Mouse (Mus musculus) macrophage (primary cell): ENCODE data around the gene E130114P18Rik. TPM values are rescaled to one million over a fixed set of nuclear protein-coding genes. Genes with fewer than 3 reads are reported as not detected.

ENCODE experiments used
- H3K27ac ChIP-seq: fragments of 350-480 bp; formaldehyde crosslinking; 2 replicates; pipeline ENCODE4 v1.9.0; 2021
- H3K36me3 ChIP-seq: fragments of 350-480 bp; formaldehyde crosslinking; 2 replicates; pipeline ENCODE4 v1.9.0; 2021; ENCODE audit errors: inconsistent target
- H3K4me3 ChIP-seq: fragments of 350-480 bp; formaldehyde crosslinking; 2 replicates; pipeline ENCODE4 v1.9.0; 2021; ENCODE audit errors: inconsistent target
- H3K79me2 ChIP-seq: fragments of 350-480 bp; formaldehyde crosslinking; 2 replicates; pipeline ENCODE4 v1.9.0; 2021; ENCODE audit errors: inconsistent target
- WGBS: methylation state at CpG from one replicate; pipeline ENCODE4 v1.1.7; 2026; ENCODE audit warnings: inconsistent platforms; ENCODE audit not compliant: missing documents; 5-methylcytosine and 5-hydroxymethylcytosine counted together
- polyA plus RNA-seq: library from polyadenylated mRNA; stranded (reverse); fragments of 250-400 nt; gene quantifications from 3 replicates; pipeline ENCODE4 v1.2.4, GENCODE M21; 2018; ENCODE audit warnings: inconsistent platforms

E130114P18Rik gene
- polyA plus RNA-seq, 1 experiment from 2014 or later = not detected

DNA sequence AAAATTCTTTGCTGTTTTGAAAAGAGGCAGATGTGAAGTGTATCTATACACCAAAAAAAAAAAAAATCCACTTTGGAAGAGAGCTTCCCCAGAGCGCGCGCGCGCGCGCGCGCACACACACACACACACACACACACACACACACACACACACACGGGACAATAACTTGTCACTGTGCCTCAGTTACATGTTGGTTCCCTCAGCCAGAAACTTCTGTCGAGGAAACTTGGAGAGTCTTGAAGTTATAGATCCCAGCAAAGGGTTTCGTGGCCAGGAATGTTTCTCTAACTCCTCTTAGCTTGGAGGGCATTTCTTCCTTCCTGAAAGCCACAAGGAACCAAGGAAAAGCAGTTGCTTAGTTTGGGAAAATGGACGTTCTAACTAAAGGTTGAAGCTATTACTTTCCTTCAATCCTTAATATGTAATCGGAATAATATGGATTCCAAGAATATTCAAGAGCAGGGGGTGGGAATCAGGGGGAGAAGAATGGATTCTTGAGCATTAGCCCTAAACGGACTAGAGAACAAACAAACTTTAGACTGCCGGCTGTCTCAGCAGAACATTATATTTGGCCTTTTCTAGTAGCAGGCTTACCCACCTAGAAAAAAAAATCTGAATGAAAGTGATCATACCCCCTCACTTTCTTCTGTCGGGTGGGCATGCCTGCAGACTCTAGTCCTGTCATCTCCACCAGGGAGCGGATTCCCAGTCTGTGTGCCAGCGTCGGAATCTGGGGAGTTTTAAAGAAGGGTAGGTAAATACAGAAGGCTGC, 2.2 kb downstream of the E130114P18Rik start:
- 6% methylated on average over 20 of the region's 20 CpGs for WGBS
- Histone ChIP-seq H3K27ac (no peak overlapping the region), H3K79me2 (no peaks in the 10 kb centered on the region), H3K36me3 (no peaks in the 10 kb centered on the region), H3K4me3 (peak overlapping the region; percentile 3)

DNA sequence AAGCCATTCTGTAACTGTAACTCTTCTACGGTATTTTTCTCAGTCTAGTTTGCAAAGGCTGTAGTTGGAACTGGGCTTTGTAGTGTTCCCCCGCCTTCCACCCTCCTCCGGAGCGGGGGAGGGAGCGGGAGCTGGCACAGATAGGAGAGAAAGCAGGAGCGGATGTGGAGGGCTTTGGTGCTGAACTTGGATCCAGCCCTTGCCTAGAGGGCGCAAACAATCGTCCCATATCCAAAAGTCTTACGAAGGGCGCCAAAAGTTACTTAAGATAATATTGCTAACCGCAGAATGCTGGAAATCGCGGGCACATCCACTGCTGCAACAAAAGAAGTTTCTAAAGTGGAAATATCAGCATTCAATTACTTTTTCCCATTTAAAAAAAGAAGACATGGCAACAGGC, 2.8 kb downstream of the E130114P18Rik start:
- H3K4me3 ChIP-seq = peak overlapping the region; percentile 3
- 2% methylated on average over 13 of the region's 13 CpGs for WGBS
- no peaks in the 10 kb centered on the region for H3K79me2 ChIP-seq
- H3K27ac ChIP-seq = no peak overlapping the region
- no peaks in the 10 kb centered on the region for H3K36me3 ChIP-seq

DNA sequence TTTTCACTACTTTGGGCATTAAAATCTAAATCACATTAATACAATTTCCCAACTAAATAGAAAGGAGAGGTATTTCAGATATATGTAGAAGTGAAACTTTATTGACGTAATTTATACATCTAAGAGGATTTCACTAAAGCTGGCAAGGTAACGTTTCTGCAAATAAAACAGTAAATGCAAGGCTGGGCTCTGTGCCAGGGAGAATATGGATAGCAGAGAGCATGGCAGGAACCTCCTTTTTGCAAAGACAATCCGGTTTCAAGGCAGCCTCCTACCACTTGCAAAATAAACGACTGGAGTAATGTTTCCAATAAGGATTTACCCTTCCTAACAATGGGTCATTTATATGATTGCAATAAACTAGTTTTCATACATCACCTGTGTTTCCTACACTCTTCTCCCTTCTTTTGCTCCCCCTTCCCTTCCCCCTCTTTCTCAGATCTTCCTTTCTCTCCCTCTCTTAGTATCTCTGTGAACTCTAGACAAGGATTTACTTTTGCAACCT, 3.4 kb downstream of the E130114P18Rik start:
- Histone ChIP-seq H3K79me2 (no peaks in the 10 kb centered on the region), H3K27ac (no peak overlapping the region), H3K4me3 (no peak overlapping the region), H3K36me3 (no peaks in the 10 kb centered on the region)
- 44% methylated on average over 4 of the region's 4 CpGs for WGBS

DNA sequence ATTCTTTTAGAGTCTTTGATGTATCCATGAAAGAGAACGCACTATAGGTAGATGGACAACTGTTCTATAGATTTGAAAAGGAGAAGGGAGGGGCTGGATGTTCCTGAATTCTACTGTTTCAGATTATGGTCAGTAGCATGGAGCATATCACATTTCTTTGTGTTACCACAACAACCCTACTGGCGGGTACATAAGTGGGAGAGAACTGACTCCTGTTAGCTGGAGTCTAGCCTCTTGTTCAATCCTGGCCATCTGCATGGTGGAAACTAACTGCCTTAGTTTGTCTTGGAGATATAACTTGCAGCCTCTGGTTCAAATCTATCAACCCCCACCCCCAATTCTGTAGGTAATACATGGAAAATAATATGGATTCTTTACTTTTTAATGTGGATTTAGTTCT, 4.1 kb downstream of the E130114P18Rik start:
- Histone ChIP-seq H3K79me2 (no peaks in the 10 kb centered on the region), H3K4me3 (no peak overlapping the region), H3K27ac (no peak overlapping the region), H3K36me3 (no peaks in the 10 kb centered on the region)
- 91% methylated on average over 2 of the region's 2 CpGs for WGBS

DNA sequence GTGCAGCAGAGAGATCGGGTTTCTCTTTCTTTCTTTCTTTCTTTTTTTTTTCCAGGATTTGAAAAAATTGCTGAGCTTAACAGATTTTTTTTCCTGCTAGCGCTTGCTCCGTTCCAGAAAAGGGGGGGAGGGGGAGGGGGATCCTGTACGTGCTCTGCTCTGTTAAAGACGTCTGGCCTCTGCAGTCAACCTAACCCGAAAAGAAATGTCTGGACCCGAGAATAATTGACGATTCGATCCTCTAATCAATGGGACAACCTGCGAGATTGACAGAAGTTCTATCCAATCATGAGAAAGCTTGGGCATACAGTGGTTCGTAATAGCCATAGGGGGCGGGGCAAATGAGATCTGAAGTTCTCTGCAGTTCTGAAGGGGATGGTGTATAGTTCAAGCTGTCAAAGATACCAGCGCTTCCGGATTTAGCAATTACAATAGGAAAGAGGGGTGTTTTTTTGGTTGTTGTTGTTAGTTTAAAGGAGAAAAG, 4.7 kb downstream of the E130114P18Rik start:
- WGBS = under 1% methylated on average over 13 of the region's 14 CpGs
- no peaks in the 10 kb centered on the region for H3K36me3 ChIP-seq
- H3K4me3 ChIP-seq = peak overlapping the region; percentile 51
- no peaks in the 10 kb centered on the region for H3K79me2 ChIP-seq
- H3K27ac ChIP-seq = peak overlapping the region; percentile 84

GRCm38 (mm10) chr4:97772641-97773040, 5.2 kb downstream of the E130114P18Rik start, which contains the start of gene Nfia:
TSS of gene Nfia (plus strand) at chr4:97772734.
- Histone ChIP-seq H3K79me2 (no peaks in the 10 kb centered on the region), H3K4me3 (peak within 1 kb of the TSS; percentile 51), H3K36me3 (no peaks in the 10 kb centered on the region), H3K27ac (peak within 1 kb of the TSS; percentile 84)
- under 1% methylated on average over 9 of the region's 9 CpGs for WGBS

- Histone ChIP-seq H3K27ac (peak overlapping the region; percentile 84), H3K79me2 (no peaks in the 10 kb centered on the region), H3K36me3 (no peaks in the 10 kb centered on the region), H3K4me3 (peak overlapping the region; percentile 51)
- WGBS = 3% methylated on average over 24 of the region's 25 CpGs
These were observed 5.8 kb downstream of the E130114P18Rik start for GRCm38 (mm10) chr4:97772084-97772484.

DNA sequence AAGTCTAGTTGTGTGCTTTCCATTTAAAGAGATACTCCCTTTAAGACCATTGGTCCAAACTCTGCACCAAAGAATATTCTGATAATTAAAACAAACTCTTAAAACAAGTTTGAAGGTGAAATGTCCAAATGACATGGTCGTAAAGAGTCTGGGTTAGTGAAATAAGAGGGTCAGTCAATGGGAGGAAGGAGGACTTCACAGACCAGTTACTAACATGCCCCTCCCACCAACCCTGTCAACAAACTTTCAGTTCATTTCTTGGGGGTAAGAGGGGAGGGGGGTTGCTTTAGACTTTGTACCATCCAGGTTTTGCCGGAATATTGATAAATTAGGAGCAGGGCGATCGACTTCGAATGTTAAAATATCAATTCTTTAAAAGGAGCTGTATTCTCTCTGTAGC, 6.5 kb downstream of the E130114P18Rik start:
- H3K36me3 ChIP-seq = no peaks in the 10 kb centered on the region
- peak overlapping the region; percentile 51 for H3K4me3 ChIP-seq
- 17% methylated on average over 5 of the region's 5 CpGs for WGBS
- H3K27ac ChIP-seq = peak overlapping the region; percentile 57
- H3K79me2 ChIP-seq = no peaks in the 10 kb centered on the region

GRCm38 (mm10) chr4:97769861-97770260, 8.0 kb downstream of the E130114P18Rik start:
- Histone ChIP-seq H3K79me2 (no peaks in the 10 kb centered on the region), H3K4me3 (no peak overlapping the region), H3K27ac (no peak overlapping the region), H3K36me3 (no peaks in the 10 kb centered on the region)
- no CpG with 5 or more reads among the region's 1 CpGs for WGBS

DNA sequence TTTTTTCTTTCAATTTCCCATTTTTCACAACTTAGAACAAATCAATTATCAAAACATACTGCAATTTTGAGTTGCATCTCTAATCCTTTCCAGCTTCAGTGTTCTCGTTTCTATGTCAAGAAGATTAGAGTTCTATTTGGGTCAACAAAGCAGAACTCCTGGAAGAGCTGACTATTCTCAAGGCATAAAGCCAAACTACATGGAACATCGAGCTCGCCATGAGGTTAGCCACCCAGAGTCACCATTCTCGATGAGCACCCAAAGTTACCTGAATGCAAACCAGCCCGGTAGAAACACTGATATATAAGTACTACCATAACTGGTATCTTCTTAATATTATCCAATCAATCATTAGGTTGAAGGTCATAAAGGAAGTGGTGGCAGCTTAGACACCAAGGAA, 10.4 kb downstream of the E130114P18Rik start:
- no peaks in the 10 kb centered on the region for H3K79me2 ChIP-seq
- H3K27ac ChIP-seq = no peak overlapping the region
- no peaks in the 10 kb centered on the region for H3K36me3 ChIP-seq
- no peak overlapping the region for H3K4me3 ChIP-seq
- 89% methylated on average over 5 of the region's 5 CpGs for WGBS

- 74% methylated on average over 4 of the region's 4 CpGs for WGBS
- no peaks in the 10 kb centered on the region for H3K36me3 ChIP-seq
- H3K4me3 ChIP-seq = no peak overlapping the region
- no peak overlapping the region for H3K27ac ChIP-seq
- H3K79me2 ChIP-seq = no peaks in the 10 kb centered on the region
These were observed 10.9 kb downstream of the E130114P18Rik start for GRCm38 (mm10) chr4:97767025-97767424.

DNA sequence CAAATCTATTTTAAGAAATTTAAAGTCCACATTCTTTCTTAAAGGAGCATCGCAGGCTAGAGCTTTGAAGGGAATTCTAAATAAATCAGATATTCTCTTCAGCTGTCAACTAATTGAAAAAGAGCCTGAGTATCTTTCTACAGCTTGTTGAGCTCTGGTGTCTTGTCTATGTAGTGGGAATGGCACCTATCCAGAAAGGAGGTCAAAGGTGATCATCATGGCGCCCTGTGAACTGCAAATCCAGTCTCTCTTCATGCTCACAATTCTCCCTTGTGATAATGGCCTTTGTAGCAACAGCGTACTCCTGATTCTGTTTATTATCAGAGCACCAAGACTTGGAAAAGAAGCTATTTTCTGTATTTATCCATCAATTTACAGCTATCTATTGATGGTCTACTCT, 11.8 kb downstream of the E130114P18Rik start:
- no peaks in the 10 kb centered on the region for H3K79me2 ChIP-seq
- 94% methylated on average over 3 of the region's 3 CpGs for whole genome bisulfite sequencing
- H3K27ac ChIP-seq = no peak overlapping the region
- no peaks in the 10 kb centered on the region for H3K36me3 ChIP-seq
- H3K4me3 ChIP-seq = no peak overlapping the region

DNA sequence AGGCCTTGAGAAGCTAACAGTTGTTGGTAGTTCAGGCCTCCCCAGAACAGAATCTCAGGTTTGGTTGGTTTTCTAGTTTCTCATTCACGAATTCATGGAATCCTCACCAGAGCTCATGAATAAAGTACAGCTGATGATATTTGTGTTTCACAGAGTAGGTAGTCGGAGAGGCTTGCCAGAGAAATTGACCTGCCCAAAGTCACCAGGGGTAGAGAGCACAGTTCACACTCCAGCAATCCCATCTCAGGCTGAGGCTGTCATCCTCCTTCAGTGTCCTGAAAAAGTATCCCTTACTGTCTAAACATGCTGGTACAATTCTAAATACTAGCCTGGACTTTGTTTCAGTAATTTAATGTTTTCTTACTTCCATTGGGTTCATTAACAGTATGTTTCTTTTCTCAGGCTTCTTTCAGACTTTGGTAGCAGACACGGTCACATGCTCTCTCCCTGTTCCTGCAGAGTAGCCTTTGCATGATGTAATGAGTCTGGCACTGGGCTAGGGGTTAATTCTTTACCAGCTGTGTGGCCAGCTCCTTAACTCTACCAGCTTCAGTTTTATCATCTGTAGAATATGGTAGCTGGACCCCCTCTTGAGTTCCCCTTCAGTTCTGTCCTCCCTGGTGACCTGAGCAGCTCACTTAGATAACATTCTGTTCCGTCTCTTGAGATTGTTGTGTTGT, 12.4 kb downstream of the E130114P18Rik start:
- no peak overlapping the region for H3K4me3 ChIP-seq
- no peak overlapping the region for H3K27ac ChIP-seq
- WGBS = 93% methylated on average over 4 of the region's 4 CpGs
- no peaks in the 10 kb centered on the region for H3K36me3 ChIP-seq
- no peaks in the 10 kb centered on the region for H3K79me2 ChIP-seq

DNA sequence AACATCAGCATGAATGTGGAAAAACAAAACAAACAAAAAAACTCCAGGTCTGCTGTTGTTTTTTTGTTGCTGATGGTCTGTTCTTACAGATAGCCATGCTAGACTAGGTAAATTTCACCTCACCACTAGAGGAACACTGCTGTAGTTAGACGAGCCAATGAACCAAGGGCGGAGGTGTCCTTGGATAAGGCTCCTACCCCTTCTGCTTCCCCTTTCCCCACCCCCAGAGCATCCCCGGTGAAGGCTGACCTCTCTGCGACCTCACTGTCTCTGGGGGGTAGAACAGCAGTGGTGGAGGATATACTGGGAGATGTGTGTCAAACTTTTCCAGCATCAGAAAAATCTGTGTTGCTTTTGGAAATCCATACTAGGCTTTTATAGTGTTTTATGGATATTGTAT, 13.3 kb downstream of the E130114P18Rik start:
- Histone ChIP-seq H3K79me2 (no peaks in the 10 kb centered on the region), H3K4me3 (no peak overlapping the region), H3K27ac (no peak overlapping the region), H3K36me3 (no peaks in the 10 kb centered on the region)
- 90% methylated on average over 4 of the region's 4 CpGs for WGBS

DNA sequence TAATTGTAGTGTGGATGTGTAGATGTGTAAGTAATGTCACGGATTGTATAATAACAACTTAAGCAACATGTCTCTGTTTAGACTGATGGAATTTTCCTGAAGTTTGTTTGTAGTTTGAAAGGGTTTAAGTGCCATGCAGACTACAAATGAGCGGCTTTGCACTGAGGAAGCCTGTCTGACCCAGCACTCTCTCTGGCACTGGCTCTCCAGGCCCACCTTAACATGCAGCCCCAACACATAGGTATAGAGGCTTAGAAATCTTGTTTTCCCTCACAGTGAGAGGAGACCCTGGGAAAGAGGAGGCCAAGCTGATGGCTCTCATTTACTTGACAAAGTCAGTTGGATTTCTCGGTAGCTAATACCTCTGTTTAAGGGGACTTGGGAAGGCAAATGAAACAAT, 19.2 kb downstream of the E130114P18Rik start:
- no peak overlapping the region for H3K4me3 ChIP-seq
- H3K36me3 ChIP-seq = no peaks in the 10 kb centered on the region
- no peak overlapping the region for H3K27ac ChIP-seq
- no peaks in the 10 kb centered on the region for H3K79me2 ChIP-seq
- WGBS = 93% methylated on average over 3 of the region's 3 CpGs
